Mouse (Mus musculus) 3134 (cell line): ENCODE measurements around the gene Zdhhc9.

Source experiments
- DNase-seq: peaks from one replicate; pipeline ENCODE4 v3.0.0-alpha.2; 2011; ENCODE audit warnings: low spot score; ENCODE audit not compliant: insufficient read length; ENCODE audit errors: extremely low read depth

Gene Zdhhc9

DNA sequence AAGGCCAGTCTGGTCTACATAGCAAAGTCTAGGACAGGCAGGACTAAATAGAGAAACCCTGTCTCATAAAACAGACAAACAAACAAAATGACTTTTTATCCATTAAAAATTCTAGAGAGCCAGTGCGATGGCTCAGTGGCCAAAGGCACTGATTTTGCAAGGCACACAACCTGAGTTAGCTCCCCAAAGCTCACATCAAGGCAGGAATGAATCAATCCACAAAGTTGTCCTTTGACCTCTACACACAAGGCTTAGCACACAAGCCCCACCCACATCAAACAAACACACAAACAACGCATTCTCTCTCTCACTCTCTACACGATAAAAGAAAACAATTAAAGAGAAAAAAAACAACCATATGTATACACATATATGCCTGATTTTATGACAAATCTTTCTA is 24.0 kb downstream of the Zdhhc9 start:
- no peak for DNase-seq

- no peak for DNase-seq
Measured at GRCm38 (mm10) chrX:48181844-48182243, 26.8 kb downstream of the Zdhhc9 start.

DNA sequence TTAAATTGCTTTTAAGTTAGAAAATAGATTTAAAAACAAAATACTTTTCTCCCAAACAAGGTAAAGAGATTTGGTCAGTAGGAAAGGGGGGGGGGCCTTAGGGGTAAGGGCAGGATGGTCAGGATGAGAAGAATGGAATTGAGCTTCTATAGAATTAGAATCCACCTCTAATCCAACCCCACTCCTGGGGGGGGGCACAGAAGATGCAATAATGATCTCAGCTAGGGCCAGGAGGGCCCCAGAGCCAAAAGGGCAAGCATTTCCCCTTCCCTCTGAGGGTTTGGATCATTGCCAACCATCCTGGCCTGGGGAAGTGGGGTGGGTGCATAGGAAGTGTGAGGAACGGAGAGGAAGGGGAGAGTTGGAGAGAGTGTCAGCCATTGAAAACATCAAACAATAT is 38.3 kb downstream of the Zdhhc9 start:
- DNase-seq = no peak

GRCm38 (mm10) chrX:48169892-48170291 is 38.8 kb downstream of the Zdhhc9 start:
- DNase-seq = no peak

GRCm38 (mm10) chrX:48158229-48158919 is 50.3 kb downstream of the Zdhhc9 start:
- peak; percentile 23 for DNase-seq

GRCm38 (mm10) chrX:48157396-48157795 is 51.3 kb downstream of the Zdhhc9 start:
- no peak for DNase-seq

DNA sequence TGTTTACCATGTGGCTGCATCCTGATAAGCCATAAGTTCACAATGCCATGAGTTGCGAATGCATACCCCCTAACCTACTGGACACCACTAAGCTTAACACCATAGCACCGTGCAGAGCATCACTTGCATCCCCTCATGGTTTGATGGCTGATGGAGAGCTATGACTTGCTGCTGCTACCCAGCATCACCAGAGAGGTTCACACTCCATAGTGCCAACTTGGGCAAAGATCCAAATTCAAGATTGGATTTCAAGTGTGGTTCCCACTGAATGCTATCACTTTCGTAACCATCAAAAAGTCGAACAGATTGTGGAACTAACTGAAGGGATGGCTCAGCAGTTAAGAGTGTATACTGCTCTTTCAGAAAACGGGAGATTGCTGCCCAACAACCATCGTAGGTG is 53.2 kb downstream of the Zdhhc9 start:
- DNase-seq = no peak

DNA sequence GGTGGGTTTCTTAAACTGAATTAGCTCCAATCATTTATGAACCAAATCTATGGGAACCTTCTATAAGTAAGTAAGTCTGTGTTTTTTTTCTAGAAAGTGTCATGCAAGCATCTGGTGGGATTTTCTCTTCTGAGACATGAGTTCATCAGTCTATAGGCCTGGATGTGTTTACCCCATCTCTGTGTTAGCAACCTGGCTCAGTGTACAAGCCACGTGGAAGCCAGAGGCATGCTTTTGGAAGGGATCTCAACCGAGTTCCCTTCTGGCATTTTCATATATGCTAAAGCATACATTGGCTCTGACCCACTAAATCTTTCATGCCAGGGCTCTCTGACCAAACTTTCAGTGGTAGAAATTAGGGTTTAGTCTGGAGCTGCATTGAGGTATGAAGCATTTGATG is 54.7 kb downstream of the Zdhhc9 start:
- DNase-seq = no peak

DNA sequence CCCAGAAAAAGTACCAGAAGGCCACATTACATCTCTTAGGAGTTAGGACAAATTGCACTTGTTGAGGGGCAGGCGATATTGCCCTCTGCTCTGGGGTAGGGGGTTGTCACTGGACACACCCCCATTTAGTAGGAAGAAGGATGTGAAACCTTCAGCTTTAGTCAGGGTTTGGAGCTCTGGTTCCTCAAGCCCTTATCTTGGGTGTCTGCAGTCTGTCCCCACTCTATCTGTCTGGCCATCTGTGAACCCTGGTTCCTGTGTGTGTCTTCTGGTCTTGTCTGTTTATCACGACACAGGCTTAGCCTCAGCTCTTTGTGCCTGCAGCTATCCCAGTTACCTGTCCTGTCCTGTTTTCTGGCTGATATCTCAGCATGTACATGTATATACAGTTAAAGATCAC is 55.3 kb downstream of the Zdhhc9 start:
- no peak for DNase-seq

DNA sequence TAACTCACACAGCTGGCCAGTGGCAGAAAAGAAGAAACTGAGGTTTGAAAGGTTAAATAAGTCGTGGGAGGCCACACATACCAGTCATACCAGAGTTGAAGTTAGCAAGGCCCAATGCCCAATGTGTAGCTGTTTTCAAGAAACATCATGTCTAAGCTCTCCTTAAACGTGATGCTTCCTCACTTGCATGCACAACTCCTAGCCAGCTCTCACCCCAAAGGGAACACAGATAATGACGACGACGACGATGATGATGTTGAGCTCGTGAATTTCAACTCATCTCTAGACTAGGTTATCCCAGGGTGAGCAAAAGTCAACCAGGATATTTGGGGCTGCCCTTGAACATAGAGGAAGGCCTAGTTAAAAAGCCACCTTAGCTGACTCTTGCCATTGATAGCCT is 56.6 kb downstream of the Zdhhc9 start:
- no peak for DNase-seq

DNA sequence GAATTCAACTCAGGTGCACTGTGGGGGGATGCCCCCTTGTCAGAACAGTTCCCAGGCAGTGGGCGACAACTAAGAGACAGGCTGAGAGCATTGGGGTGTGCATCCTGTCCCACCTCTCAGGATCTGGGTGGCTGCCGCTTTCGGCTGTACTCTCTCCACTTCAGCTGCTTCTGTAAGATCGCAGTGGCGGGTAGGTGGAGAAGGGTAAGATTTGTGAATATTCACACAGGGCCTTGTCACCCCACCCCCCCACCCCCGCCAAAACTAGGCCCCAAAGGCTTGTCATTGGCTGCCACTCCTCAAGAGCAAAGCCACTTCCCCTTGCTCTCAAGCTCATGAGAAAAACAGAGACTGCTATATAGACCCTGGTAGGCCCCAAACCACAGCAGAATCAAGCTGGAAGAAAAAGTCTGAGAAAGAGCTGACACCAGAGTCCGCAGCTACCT is 60.9 kb downstream of the Zdhhc9 start:
- DNase-seq = no peak

GRCm38 (mm10) chrX:48147226-48147625 is 61.5 kb downstream of the Zdhhc9 start:
- DNase-seq = no peak

DNA sequence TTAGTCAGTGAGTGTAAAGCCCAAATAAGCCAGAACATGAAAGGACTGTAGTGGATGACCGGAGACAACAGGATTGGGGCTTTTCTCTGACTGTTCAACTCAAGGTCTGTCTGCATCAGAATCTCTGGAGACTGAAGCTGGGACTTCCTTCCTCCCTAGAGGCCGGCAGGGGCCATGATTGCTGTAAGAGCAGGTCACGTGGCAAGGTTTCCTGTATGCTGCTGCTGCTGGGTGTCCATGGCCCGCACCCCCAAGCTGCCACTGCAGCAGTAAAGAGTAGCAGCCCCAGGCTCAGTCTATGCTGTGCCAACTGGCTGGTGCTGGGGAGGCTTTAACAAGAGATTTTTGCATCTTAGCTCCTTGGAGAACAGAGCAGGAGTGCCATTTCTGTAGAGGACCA is 62.4 kb downstream of the Zdhhc9 start, which contains the start of gene Sash3:
Sash3 (plus strand) TSS at position 175 of the 400 bp plus-strand sequence.
- no peak for DNase-seq

DNA sequence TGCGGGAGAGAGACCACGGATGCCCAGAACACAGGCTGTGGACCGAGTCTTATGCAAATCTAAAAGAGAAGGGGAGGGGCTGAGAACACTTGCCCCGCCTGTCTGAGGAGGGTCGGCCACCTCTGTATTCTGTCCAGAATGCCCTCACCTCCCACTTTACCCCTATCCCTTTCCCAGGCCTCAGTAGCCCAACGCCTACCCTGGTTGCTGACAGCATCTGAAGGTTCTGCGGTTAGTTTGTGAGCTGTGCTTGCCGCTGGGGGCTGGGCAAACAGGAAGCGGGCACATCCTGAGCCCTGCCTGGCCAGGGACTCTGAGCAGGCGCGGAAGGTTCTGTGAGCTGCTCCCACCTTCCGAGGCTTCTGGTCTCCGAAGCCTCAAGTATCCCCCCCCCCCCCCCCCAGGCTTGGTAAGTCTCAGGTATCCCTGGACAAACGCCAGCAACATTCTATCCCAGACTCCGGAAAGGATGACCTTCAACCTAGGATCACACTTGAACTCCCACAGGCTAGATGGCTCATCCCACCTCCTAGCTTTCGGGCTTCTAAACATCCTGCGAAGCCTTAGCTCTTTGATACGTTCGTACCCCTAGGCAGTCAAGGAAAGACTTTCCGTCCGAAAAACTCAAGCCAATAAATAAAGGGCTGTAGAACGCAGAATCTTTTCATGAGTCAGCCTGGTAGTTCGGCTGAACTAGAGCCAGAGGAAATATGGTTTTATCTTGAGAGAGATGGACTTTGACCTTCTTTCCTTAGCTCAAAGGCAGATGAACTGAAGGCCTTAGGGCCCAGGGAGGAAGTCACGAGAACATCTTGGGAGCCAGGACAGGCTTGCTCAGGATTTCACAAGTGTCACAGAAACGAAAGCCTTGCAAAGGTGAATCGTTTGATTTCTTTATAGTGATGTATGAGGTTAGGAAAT is 65.0 kb downstream of the Zdhhc9 start:
- peak; percentile 66 for DNase-seq

- DNase-seq = no peak
Measured at GRCm38 (mm10) chrX:48141481-48141880, 67.2 kb downstream of the Zdhhc9 start.

GRCm38 (mm10) chrX:48140286-48140877 is 68.3 kb downstream of the Zdhhc9 start:
- DNase-seq = no peak

DNA sequence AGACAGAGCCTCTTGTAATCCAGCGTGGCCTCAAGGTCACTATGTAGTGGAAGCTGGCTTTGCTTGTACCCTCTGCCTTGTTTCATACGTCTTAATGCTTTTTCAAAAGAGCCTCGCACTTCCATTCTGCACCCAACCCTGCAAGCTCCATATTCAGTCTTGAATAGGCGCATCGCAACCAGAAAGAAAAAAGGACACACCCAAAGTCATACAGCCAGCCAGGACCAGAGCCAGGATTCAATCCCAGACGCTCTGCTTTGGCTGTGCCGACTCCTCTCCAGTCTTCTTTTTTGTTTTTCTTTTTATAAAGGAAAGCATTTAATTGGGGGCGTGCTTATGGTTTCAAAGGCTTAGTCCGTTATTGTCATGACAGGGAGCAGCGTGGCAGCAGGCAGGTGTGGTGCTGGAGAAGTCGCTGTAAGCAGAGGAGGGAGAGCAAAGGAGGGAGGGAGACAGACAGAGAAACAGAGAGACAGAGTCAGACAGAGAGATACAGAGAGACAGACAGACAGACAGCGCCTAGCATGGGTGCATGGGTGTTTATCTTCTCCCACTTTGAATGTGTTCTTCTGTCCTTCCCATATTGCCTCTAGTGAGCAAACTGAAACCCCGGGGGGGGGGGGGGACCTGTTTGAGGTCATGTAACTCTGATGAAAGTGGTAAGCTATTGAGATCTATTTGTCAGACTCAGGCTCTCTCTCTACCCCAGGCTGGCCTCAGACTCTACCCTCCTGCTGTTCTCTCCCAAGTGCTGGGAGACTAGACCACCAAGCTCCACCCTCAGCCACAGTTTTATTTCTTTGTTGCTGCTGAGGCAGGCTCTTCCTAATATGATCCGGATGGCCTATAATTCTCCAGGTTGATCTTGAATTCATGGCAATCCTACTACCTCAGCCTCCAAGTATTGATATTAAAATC is 69.1 kb downstream of the Zdhhc9 start:
- DNase-seq = no peak

GRCm38 (mm10) chrX:48138539-48139275 is 70.0 kb downstream of the Zdhhc9 start:
- DNase-seq = no peak

GRCm38 (mm10) chrX:48138011-48138410 is 70.7 kb downstream of the Zdhhc9 start:
- DNase-seq = no peak

GRCm38 (mm10) chrX:48136935-48137334 is 71.7 kb downstream of the Zdhhc9 start:
- DNase-seq = no peak
